Mouse (Mus musculus) hindbrain, embryonic 15.5 days (tissue): ENCODE data around the gene Grn. TPM values are rescaled to one million over a fixed set of nuclear protein-coding genes. Genes with fewer than 3 reads are reported as not detected.
"Not testable (repeated sequence)": the region's sequence is repeated elsewhere in the genome, so short reads cannot be mapped to it uniquely, and the experiment has no call there.

ENCODE experiments used
- ATAC-seq: fragments of 200-750 bp; cut with Nextera tagmentation; 2 replicates; pipeline ENCODE4 v1.8.0; 2017; ENCODE audit warnings: low read depth, moderate number of reproducible peaks, moderate TSS enrichment; ENCODE audit not compliant: low FRiP score
- H3K27ac ChIP-seq: fragments of 300-500 bp; sonication (generic); replicated peaks from 2 replicates; pipeline ENCODE4 v1.5.1; 2015; ENCODE audit warnings: mild to moderate bottlenecking, inconsistent platforms
- H3K27me3 ChIP-seq: fragments of 300-500 bp; sonication (generic); 2 replicates; pipeline ENCODE4 v1.6.1; 2015; ENCODE audit warnings: control low read depth, inconsistent platforms
- H3K36me3 ChIP-seq: fragments of 300-500 bp; sonication (generic); 2 replicates; pipeline ENCODE4 v1.6.1; 2015; ENCODE audit warnings: control low read depth, inconsistent platforms
- H3K4me1 ChIP-seq: fragments of 300-500 bp; sonication (generic); replicated peaks from 2 replicates; pipeline ENCODE4 v1.6.1; 2015; ENCODE audit warnings: control low read depth, inconsistent platforms
- H3K4me2 ChIP-seq: fragments of 300-500 bp; sonication (generic); 2 replicates; pipeline ENCODE4 v1.6.1; 2015; ENCODE audit warnings: moderate library complexity, mild to moderate bottlenecking, inconsistent platforms
- H3K4me3 ChIP-seq: fragments of 300-500 bp; sonication (generic); 2 replicates; pipeline ENCODE4 v1.5.1; 2015; ENCODE audit warnings: mild to moderate bottlenecking, inconsistent platforms
- H3K9ac ChIP-seq: fragments of 300-500 bp; sonication (generic); 2 replicates; pipeline ENCODE4 v1.6.1; 2015; ENCODE audit warnings: inconsistent platforms
- H3K9me3 ChIP-seq: fragments of 300-500 bp; sonication (generic); 2 replicates; pipeline ENCODE4 v1.6.1; 2016; ENCODE audit warnings: control low read depth, inconsistent platforms
- WGBS: fragments of 180-500 bp; shearing (Covaris S2); methylation state at CpG from one replicate; pipeline ENCODE4 v1.1.7; 2015; 5-methylcytosine and 5-hydroxymethylcytosine counted together
- polyA plus RNA-seq: library from polyadenylated mRNA; unstranded; fragments of >200 nt; fragmentation: Nextera tagmentation; extraction: Ambion mirVana; gene quantifications from 2 replicates; pipeline ENCODE4 v1.2.1, GENCODE M21; 2015

The Grn gene
- polyA plus RNA-seq, 1 experiment from 2014 or later, result 85.7 TPM

- H3K9me3 ChIP-seq, result no peaks in the 10 kb centered on the region
- ATAC-seq, result no peak
- 0 out of 2 replicates have a peak overlapping the region, but pooled peaks have one; percentile 23 for H3K9ac ChIP-seq
- H3K4me2 ChIP-seq, result no peak overlapping the region
- H3K27ac ChIP-seq, result no peak overlapping the region
- no peaks in the 10 kb centered on the region for H3K27me3 ChIP-seq
- H3K4me1 ChIP-seq, result peaks cover 42% of the 10 kb centered on the region
- no peak overlapping the region for H3K4me3 ChIP-seq
- peaks cover 33% of the 10 kb centered on the region for H3K36me3 ChIP-seq
- WGBS, result 72% methylated on average over 18 of the region's 18 CpGs
Observed at GRCm38 (mm10) chr11:102404161-102405010, 25.7 kb upstream of the Grn start.

DNA sequence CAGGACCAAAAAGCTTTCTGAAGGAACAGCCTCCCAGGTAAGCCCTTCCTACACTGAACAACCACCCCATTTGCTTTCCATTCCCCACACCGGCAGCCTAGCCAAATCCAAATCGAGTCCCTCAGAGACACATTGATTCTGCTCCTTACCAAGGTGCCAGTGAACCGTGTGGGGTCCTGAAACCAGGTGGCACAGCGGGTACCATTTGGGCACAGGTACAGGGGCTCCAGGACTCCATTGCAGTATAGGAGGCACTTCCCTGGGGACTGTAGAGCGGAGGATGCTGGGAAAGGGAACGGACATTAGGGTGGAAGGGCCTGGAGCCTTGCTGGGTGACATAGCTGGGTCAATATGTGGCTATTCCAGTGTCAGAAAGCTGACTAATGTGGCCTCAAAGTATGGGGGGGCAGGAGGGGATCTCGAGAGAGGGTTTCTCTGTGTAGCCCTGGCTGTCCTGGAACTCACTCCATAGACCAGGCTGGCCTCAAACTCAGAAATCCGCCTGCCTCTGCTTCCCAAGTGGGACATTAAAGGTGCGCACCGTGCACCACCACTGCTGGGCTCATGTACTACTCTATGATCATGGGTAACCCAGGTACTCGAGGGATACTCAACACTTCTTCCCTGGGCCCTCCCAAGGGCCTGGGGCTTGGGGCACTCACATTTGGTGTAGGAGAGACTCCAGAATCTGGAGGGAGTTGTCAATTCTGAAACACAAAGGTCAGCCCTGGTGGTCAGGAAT, 24.4 kb upstream of the Grn start:
- ATAC-seq, result no peak
- H3K9me3 ChIP-seq, result no peaks in the 10 kb centered on the region
- 86% methylated on average over 11 of the region's 11 CpGs for WGBS
- H3K27me3 ChIP-seq, result no peaks in the 10 kb centered on the region
- peak overlapping the region; percentile 72; the same call in 1 of the 2 replicates for H3K9ac ChIP-seq
- H3K27ac ChIP-seq, result no peak overlapping the region
- H3K36me3 ChIP-seq, result peaks cover 25% of the 10 kb centered on the region
- peaks cover 38% of the 10 kb centered on the region for H3K4me1 ChIP-seq
- peak overlapping the region; percentile 66 for H3K4me3 ChIP-seq
- peak overlapping the region; percentile 82 for H3K4me2 ChIP-seq

DNA sequence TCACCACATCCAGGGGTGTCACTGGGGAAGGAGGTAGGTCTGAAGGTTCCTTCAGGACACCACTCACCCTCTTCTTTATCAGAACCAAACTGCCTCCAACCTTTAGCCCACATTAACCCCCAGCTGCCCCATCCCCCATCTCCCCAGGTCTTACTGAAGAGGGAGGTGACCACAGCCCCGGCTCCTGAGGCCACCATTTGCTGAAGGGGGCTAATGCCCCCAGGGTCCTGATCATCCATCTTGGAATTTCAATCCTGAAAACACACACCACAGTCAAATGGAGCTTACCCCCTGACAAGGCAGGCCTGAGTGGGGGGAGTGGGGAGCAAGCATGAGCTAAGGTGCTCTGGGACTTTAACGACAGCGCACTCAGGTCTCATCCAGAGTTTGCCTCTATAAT, 23.7 kb upstream of the Grn start:
- Histone ChIP-seq H3K9ac (peak overlapping the region; percentile 72), H3K4me2 (peak overlapping the region; percentile 82), H3K9me3 (no peaks in the 10 kb centered on the region), H3K4me3 (peak overlapping the region; percentile 66), H3K36me3 (peaks cover 20% of the 10 kb centered on the region), H3K27me3 (no peaks in the 10 kb centered on the region), H3K4me1 (peaks cover 38% of the 10 kb centered on the region), H3K27ac (peak overlapping the region; percentile 85)
- 13% methylated on average over 3 of the region's 3 CpGs for WGBS
- ATAC-seq, result no peak

DNA sequence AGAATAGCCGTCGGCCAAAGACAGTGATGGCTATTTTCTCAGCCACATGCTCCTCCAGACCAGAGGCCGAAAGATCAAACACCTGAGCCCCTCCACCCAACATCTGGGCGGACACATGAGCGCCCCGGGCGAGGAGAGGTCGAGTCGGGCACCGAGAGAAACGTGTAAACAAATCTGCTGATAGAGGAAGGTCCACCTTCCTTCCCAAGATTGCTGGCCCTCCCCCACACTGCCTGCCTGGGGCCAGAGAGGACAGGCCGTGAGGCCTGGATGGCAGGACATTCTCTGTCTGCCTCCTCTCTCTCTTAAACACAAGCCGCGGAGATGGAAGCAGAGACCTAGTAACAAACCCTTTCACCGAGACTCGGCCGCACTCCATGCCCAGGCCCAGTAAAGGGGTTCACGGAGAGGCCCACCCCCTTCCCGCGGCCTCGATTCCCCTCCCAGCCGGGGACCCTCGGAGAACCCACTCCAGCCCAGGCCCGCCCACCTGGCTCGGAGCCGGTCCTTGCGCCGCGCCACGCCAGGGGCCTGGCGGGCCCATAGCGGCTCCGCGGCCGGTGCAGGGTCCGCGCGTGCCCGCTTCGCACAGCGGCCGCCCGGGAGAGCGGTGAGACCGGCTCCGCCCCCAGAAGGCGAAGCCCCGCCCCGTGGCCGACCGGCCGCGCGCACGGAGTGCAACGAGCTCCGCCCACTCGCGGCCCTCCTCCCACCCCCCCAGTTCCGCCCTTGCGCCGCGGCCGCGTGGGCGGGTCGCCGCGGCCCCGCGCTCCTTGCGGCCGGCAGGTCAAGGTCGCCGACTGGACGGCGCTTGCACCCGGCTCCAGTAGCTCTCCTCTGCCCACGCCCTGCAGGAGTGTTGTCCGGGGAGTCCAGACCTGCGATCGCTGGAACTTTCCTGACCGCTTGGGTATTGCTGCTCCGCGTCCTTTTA, 22.9 kb upstream of the Grn start:
- peak; percentile 76 for ATAC-seq
- Histone ChIP-seq H3K36me3 (peaks cover 19% of the 10 kb centered on the region), H3K27ac (peak overlapping the region; percentile 85), H3K27me3 (no peaks in the 10 kb centered on the region), H3K9ac (peak overlapping the region; percentile 72), H3K4me3 (peak overlapping the region; percentile 66), H3K4me1 (peaks cover 38% of the 10 kb centered on the region), H3K9me3 (no peaks in the 10 kb centered on the region), H3K4me2 (peak overlapping the region; percentile 82)
- under 1% methylated on average over 82 of the region's 85 CpGs for WGBS

- Histone ChIP-seq H3K4me1 (peaks cover 38% of the 10 kb centered on the region), H3K27ac (peak within 1 kb of the TSS; percentile 85), H3K9me3 (no peaks in the 10 kb centered on the region), H3K36me3 (peaks cover 13% of the 10 kb centered on the region), H3K4me2 (peak within 1 kb of the TSS; percentile 82), H3K9ac (peak within 1 kb of the TSS; percentile 72), H3K27me3 (no peaks in the 10 kb centered on the region), H3K4me3 (peak within 1 kb of the TSS; percentile 66)
- WGBS, result under 1% methylated on average over 19 of the region's 19 CpGs
- no peak for ATAC-seq
Observed at GRCm38 (mm10) chr11:102407834-102408215, 22.3 kb upstream of the Grn start, which contains the start of gene Slc25a39. Gene Slc25a39 (minus strand): TSS chr11:102407946.

DNA sequence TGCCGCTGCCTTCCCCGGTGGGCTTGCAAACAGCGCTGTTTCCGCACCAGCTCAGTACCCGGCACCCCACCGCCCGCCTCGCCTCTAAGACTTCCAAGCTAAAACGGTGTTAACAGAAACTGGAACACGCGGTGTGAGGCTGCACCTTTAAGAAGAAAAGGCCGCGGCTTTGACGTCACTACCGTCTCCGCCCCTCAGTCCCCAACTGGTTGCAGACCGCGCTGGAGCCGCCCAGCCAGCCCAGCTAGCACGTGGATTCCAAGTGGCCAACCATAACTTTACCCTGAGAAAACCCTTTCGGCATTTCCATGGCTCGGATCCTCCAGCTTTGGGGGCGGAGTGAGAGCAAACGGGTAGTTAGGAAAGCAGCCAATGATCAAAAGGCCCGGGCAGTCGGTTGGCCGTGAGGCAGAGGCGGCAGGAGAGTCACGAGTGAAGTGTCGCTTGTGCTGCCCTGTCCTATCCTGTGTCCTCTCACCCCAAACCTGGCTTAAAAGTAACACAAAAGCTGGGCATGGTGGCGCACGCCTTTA, 21.7 kb upstream of the Grn start:
- Histone ChIP-seq H3K4me1 (peaks cover 38% of the 10 kb centered on the region), H3K27me3 (no peaks in the 10 kb centered on the region), H3K27ac (peak overlapping the region; percentile 85), H3K4me3 (peak overlapping the region; percentile 66), H3K9me3 (no peaks in the 10 kb centered on the region), H3K4me2 (peak overlapping the region; percentile 82), H3K9ac (no peak overlapping the region), H3K36me3 (peaks cover 7% of the 10 kb centered on the region)
- under 1% methylated on average over 32 of the region's 32 CpGs for WGBS
- peak; percentile 94 for ATAC-seq

DNA sequence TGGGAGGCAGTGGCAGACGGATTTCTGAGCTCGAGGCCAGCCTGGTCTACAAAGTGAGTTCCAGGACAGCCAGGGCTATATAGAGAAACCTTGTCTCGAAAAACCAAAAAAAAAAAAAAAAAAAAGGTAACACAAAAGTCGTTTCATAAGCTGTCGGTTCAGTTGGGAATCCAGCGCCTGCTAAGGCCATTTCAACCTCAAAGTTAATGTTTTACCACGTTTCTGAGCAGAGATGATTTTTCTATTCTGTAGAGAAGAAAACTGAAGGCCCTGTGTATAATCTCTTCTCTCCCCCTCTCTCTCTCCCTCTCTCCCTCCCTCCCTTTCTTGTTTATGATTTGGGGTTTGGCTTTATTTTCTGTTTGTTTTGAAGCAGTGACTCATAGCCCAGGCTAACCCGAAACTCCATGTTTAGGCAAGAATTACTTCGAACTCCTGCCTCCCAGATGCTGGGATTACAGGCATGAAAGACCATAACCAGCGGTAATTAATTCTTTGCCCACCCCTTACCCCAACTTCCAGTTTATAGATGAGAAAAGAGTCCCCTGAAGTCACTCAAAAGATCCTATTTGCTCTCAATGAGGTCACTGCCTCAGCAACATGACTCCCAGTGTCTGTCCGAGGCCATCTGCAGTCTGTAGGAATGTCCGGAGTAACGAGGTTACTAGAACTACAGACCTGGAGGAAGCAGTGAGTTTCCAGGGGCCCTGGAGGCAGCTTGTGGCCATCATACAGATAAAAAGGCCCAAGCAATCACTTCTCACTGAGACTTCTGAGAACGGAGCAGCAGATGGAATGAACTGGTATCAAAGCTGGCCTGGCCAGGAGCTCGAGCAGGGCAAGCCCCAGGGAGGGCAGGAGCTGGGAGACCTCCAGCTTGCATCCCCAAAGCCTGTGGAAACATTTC, 21.0 kb upstream of the Grn start:
- peaks cover 38% of the 10 kb centered on the region for H3K4me1 ChIP-seq
- no peaks in the 10 kb centered on the region for H3K27me3 ChIP-seq
- no peak overlapping the region for H3K9ac ChIP-seq
- 46% methylated on average over 15 of the region's 15 CpGs for WGBS
- H3K9me3 ChIP-seq, result no peaks in the 10 kb centered on the region
- peak overlapping the region; percentile 66 for H3K4me3 ChIP-seq
- H3K4me2 ChIP-seq, result peak overlapping the region; percentile 82
- no peak for ATAC-seq
- H3K27ac ChIP-seq, result peak overlapping the region; percentile 85
- H3K36me3 ChIP-seq, result peaks cover 2% of the 10 kb centered on the region; the same call in 1 of the 2 replicates

DNA sequence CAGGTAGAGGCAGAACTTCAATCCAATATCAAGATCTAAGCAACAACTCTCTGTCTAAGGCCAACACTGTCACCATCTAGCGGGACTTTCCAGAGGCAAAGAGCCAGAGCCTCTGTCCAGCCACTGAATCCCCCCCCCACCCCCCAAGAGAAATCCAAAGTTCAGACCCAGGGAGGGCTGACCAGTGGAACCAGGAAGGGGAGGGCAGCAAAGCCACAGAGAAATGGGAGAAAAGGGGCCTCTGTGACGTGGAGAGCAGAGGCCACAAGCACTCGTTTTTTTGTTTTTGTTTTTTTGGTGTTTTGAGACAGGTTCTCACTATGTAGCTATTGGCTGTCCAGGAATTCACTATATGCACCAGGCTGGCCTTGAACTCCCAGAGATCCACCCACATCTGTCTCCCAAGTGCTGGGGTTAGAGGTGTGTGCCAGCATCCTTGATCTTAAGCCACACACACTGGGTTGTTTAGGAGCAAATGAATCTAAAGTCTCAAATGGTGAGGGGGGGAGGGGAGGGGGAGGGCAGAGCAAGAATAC, 20.3 kb upstream of the Grn start:
- H3K4me3 ChIP-seq, result no peak overlapping the region
- no peaks in the 10 kb centered on the region for H3K27me3 ChIP-seq
- no peak overlapping the region for H3K27ac ChIP-seq
- no peaks in the 10 kb centered on the region for H3K36me3 ChIP-seq
- no peaks in the 10 kb centered on the region for H3K9me3 ChIP-seq
- WGBS, result 78% methylated on average over 3 of the region's 3 CpGs
- no peak overlapping the region for H3K9ac ChIP-seq
- no peak for ATAC-seq
- no peak overlapping the region for H3K4me2 ChIP-seq
- H3K4me1 ChIP-seq, result peaks cover 31% of the 10 kb centered on the region

GRCm38 (mm10) chr11:102410345-102410744, 19.8 kb upstream of the Grn start:
- 93% methylated on average over 3 of the region's 3 CpGs for WGBS
- ATAC-seq, H3K27ac ChIP-seq, H3K36me3 ChIP-seq, H3K4me2 ChIP-seq, H3K4me3 ChIP-seq, H3K9me3 ChIP-seq, H3K27me3 ChIP-seq, H3K9ac ChIP-seq: not testable (repeated sequence)
- H3K4me1 ChIP-seq, result peaks cover 27% of the 10 kb centered on the region

- no peaks in the 10 kb centered on the region for H3K9me3 ChIP-seq
- no peak overlapping the region for H3K4me2 ChIP-seq
- 71% methylated on average over 3 of the region's 3 CpGs for WGBS
- no peak overlapping the region for H3K4me3 ChIP-seq
- H3K36me3 ChIP-seq, result no peaks in the 10 kb centered on the region
- H3K4me1 ChIP-seq, result peaks cover 20% of the 10 kb centered on the region
- no peak overlapping the region for H3K9ac ChIP-seq
- no peaks in the 10 kb centered on the region for H3K27me3 ChIP-seq
- no peak for ATAC-seq
- H3K27ac ChIP-seq, result no peak overlapping the region
Observed at GRCm38 (mm10) chr11:102411061-102411460, 19.1 kb upstream of the Grn start.
